In genomic region chr8:61696846-61697455, GRCm38 (mm10) we compare ENCODE assay signal across 17 mouse cellular contexts.
"Had no signal": no experiment of that assay in that cellular context is flagged by ENCODE, and none has a peak within 500 bp of the region (broad histone marks: within the 10 kb centered on the region; RNA-seq: fewer than 3 reads in every experiment).

No protein-coding gene starts in this region.

- H3K4me2 ChIP-seq: lung, embryonic 15.5 days; midbrain, embryonic 12.5 days; neural tube, embryonic 13.5 days; neural tube, embryonic 15.5 days had no signal

- DNase-seq: lung, adult 2 months; lung, postnatal 4 days; midbrain, embryonic 14.5 days; right cerebral cortex, adult 18-20 months; right cerebral cortex, postnatal 25 days; right cerebral cortex, postnatal 4 days; spleen, adult 18-20 months; thymus, adult 18-20 months; thymus, postnatal 14 days; thymus, postnatal 36 days had no signal

- ATAC-seq: midbrain, embryonic 16.5 days had no signal

- H3K36me3 ChIP-seq: lung, embryonic 15.5 days; neural tube, embryonic 13.5 days; neural tube, embryonic 15.5 days had no signal

- H3K9me3 ChIP-seq: lung, embryonic 15.5 days; neural tube, embryonic 13.5 days; neural tube, embryonic 15.5 days had no signal

- H3K27ac ChIP-seq: lung, embryonic 15.5 days; midbrain, embryonic 10.5 days; midbrain, embryonic 12.5 days; neural tube, embryonic 13.5 days; neural tube, embryonic 15.5 days had no signal

- H3K27me3 ChIP-seq: lung, embryonic 15.5 days; midbrain, embryonic 12.5 days; neural tube, embryonic 13.5 days; neural tube, embryonic 15.5 days had no signal

- H3K9ac ChIP-seq: lung, embryonic 15.5 days; midbrain, embryonic 12.5 days; neural tube, embryonic 13.5 days; neural tube, embryonic 15.5 days had no signal

- H3K4me3 ChIP-seq: lung, embryonic 15.5 days; midbrain, embryonic 10.5 days; midbrain, embryonic 12.5 days; myocyte; neural tube, embryonic 13.5 days; neural tube, embryonic 15.5 days had no signal

- H3K4me1 ChIP-seq: lung, embryonic 15.5 days had no signal
